Mouse (Mus musculus) kidney, embryonic 15.5 days (tissue): ENCODE measurements around the gene Ddx42. TPM values are rescaled to one million over a fixed set of nuclear protein-coding genes. Genes with fewer than 3 reads are reported as not detected.
"Not testable (repeated sequence)": the region's sequence is repeated elsewhere in the genome, so short reads cannot be mapped to it uniquely, and the experiment has no call there.

Experiments used
- ATAC-seq: fragments of 200-750 bp; cut with Nextera tagmentation; replicated peaks from 2 replicates; pipeline ENCODE4 v1.8.0; 2017; ENCODE audit warnings: moderate TSS enrichment; ENCODE audit not compliant: low FRiP score
- H3K27ac ChIP-seq: fragments of 300-500 bp; sonication (generic); 2 replicates; pipeline ENCODE4 v1.5.1; 2015; ENCODE audit warnings: mild to moderate bottlenecking, inconsistent platforms
- H3K27me3 ChIP-seq: fragments of 300-500 bp; sonication (generic); 2 replicates; pipeline ENCODE4 v1.6.1; 2015; ENCODE audit warnings: inconsistent platforms
- H3K36me3 ChIP-seq: fragments of 300-500 bp; sonication (generic); 2 replicates; pipeline ENCODE4 v1.6.1; 2015; ENCODE audit warnings: inconsistent platforms
- H3K4me1 ChIP-seq: fragments of 300-500 bp; sonication (generic); 2 replicates; pipeline ENCODE4 v1.6.1; 2015; ENCODE audit warnings: inconsistent platforms
- H3K4me2 ChIP-seq: fragments of 300-500 bp; sonication (generic); 2 replicates; pipeline ENCODE4 v1.6.1; 2015; ENCODE audit warnings: moderate library complexity, mild to moderate bottlenecking, inconsistent platforms
- H3K4me3 ChIP-seq: fragments of 300-500 bp; sonication (generic); replicated peaks from 2 replicates; pipeline ENCODE4 v1.5.1; 2015; ENCODE audit warnings: mild to moderate bottlenecking, inconsistent platforms
- H3K9ac ChIP-seq: fragments of 300-500 bp; sonication (generic); 2 replicates; pipeline ENCODE4 v1.6.1; 2015; ENCODE audit warnings: mild to moderate bottlenecking, inconsistent platforms
- H3K9me3 ChIP-seq: fragments of 300-500 bp; sonication (generic); replicated peaks from 2 replicates; pipeline ENCODE4 v1.6.1; 2016; ENCODE audit warnings: inconsistent platforms
- WGBS: fragments of 180-500 bp; shearing (Covaris S2); methylation state at CpG from one replicate; pipeline ENCODE4 v1.1.7; 2015; ENCODE audit warnings: mixed read lengths; 5-methylcytosine and 5-hydroxymethylcytosine counted together
- polyA plus RNA-seq: library from polyadenylated mRNA; unstranded; fragments of >200 nt; fragmentation: Nextera tagmentation; extraction: Ambion mirVana; gene quantifications from 2 replicates; pipeline ENCODE4 v1.2.1, GENCODE M21; 2015

Ddx42 gene
- polyA plus RNA-seq, 1 experiment from 2014 or later: 77.8 TPM

DNA sequence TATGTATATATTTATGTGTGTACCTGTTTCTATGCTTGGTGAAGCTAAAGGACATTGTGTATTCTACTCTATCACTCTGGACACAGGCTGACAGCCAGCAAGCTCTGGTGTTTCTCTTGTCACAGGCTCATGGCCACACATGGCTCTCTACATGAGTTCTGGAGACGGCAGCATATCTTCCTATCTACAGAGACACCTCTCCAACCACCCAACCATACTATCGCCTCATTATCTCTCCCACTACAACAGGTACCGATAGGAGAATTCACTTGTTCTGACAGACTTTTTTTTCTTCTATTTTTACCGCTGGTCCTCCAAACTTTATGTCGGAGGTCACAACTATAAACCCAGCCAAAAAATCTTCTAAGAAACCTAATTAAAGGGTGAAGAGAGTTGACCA lies 24.5 kb upstream of the Ddx42 start:
- WGBS: 70% methylated on average over 5 of the region's 5 CpGs
- Histone ChIP-seq H3K27ac (0 out of 2 replicates have a peak overlapping the region, but pooled peaks have one; percentile 91), H3K27me3 (no peaks in the 10 kb centered on the region), H3K9me3 (no peaks in the 10 kb centered on the region), H3K36me3 (peaks cover 10% of the 10 kb centered on the region), H3K9ac (peak overlapping the region; percentile 57; the same call in 1 of the 2 replicates), H3K4me3 (peak overlapping the region; percentile 57), H3K4me2 (peak overlapping the region; percentile 75), H3K4me1 (peaks cover 14% of the 10 kb centered on the region)
- ATAC-seq: no peak

- Histone ChIP-seq H3K4me2 (peak overlapping the region; percentile 75), H3K9ac (peak overlapping the region; percentile 57), H3K36me3 (peaks cover 16% of the 10 kb centered on the region), H3K27ac (peak overlapping the region; percentile 91), H3K9me3 (no peaks in the 10 kb centered on the region), H3K4me1 (peaks cover 14% of the 10 kb centered on the region), H3K27me3 (no peaks in the 10 kb centered on the region), H3K4me3 (peak overlapping the region; percentile 57)
- ATAC-seq: peak; percentile 71
- WGBS: 9% methylated on average over 19 of the region's 19 CpGs
These were observed 23.9 kb upstream of the Ddx42 start for GRCm38 (mm10) chr11:106192657-106193370.

DNA sequence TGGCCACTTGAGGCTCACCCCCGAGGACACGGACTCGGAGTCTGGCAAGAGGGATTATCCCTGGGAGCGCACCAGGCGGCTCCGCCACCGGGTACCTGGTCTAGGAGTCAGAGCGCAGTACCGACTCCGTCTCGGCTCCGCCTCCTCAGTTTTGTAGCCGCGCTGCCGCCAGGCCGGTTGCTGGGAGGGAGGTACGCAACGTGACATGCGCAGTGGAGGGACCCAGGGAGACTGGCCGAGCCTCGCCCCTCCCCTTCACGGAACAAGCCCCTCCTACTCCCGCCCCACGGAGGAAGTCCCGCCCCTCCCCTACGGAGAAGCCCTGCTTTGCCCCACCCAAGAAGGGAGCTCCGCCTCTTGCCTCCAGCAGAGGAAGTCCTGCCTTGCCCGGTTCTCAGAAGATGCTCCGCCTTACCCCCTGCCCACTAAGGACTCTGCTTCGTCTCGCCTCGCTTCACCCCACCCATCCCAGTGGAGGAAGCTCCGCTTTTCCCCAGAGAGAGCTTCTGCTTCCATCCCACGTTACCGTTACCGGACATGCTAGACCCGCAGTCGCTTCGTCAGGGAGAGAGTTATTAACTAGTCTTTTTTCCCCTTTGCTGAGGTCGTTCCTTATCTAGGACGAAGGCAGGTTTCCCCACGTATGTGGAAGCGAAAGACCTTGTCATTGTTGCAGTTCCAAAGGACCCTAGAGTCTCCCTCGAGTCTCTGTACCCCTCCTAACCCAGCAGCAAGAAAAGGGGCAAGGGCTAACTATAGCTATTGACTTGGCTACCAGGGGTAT lies 23.2 kb upstream of the Ddx42 start:
- Histone ChIP-seq H3K36me3 (peaks cover 24% of the 10 kb centered on the region), H3K27ac (peak overlapping the region; percentile 91), H3K27me3 (no peaks in the 10 kb centered on the region), H3K4me1 (peaks cover 14% of the 10 kb centered on the region), H3K9me3 (no peaks in the 10 kb centered on the region), H3K9ac (peak overlapping the region; percentile 57), H3K4me2 (peak overlapping the region; percentile 75), H3K4me3 (peak overlapping the region; percentile 57)
- under 1% methylated on average over 42 of the region's 44 CpGs for WGBS
- ATAC-seq: peak; percentile 97

DNA sequence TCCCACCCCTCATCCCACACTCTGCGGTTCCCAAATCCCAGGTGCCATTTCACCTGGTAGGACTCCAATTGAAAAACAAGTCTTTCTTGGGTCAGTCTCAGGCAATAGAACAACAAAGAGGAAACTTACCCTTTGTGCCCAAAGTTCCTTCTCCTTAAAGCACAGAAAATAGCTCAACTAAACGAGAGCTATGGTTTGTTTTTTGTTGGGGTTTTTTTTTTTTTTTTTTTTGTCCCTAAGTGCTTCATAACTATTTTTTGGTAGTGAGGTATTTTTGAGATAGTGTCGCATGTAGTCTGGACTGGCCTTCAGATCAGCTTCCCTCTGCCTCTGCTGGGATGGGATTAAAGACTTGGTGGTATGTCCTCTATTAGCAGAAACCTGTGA lies 22.6 kb upstream of the Ddx42 start:
- peak overlapping the region; percentile 54 for H3K9ac ChIP-seq
- WGBS: 27% methylated on average over 3 of the region's 3 CpGs
- no peaks in the 10 kb centered on the region for H3K27me3 ChIP-seq
- no peaks in the 10 kb centered on the region for H3K9me3 ChIP-seq
- ATAC-seq: no peak
- H3K4me3 ChIP-seq: peak overlapping the region; percentile 57
- H3K4me2 ChIP-seq: peak overlapping the region; percentile 75
- H3K4me1 ChIP-seq: peaks cover 14% of the 10 kb centered on the region
- peaks cover 29% of the 10 kb centered on the region for H3K36me3 ChIP-seq
- peak overlapping the region; percentile 84 for H3K27ac ChIP-seq

DNA sequence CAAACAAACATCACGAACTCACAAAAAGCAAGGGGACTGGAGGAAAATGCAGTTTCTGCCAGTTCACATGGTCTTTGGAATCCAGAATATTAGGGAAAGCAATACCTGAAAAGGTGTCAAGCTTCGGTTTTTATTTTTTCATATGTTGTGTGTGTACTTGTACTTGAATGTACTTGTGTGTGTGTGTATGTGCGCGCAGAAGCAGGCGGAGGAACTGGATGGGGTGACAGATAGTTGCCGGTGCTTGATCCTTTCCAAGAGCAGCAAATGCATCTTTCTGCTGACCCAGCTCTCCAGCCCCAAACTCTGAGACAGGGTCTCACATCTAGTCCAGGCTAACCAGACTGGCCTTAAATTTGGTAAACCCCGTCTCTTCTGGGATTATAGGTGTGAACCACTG lies 21.8 kb upstream of the Ddx42 start:
- peaks cover 14% of the 10 kb centered on the region for H3K4me1 ChIP-seq
- H3K4me3 ChIP-seq: no peak overlapping the region
- no peak overlapping the region for H3K27ac ChIP-seq
- 89% methylated on average over 7 of the region's 7 CpGs for WGBS
- no peak overlapping the region for H3K4me2 ChIP-seq
- no peaks in the 10 kb centered on the region for H3K27me3 ChIP-seq
- H3K36me3 ChIP-seq: peaks cover 34% of the 10 kb centered on the region
- no peak for ATAC-seq
- no peaks in the 10 kb centered on the region for H3K9me3 ChIP-seq
- H3K9ac ChIP-seq: no peak overlapping the region

GRCm38 (mm10) chr11:106195341-106195740 lies 21.4 kb upstream of the Ddx42 start:
- H3K4me1 ChIP-seq: peaks cover 14% of the 10 kb centered on the region
- H3K36me3 ChIP-seq: peaks cover 39% of the 10 kb centered on the region
- no peak overlapping the region for H3K27ac ChIP-seq
- H3K9ac ChIP-seq: no peak overlapping the region
- H3K9me3 ChIP-seq: no peaks in the 10 kb centered on the region
- no peak overlapping the region for H3K4me3 ChIP-seq
- no peak for ATAC-seq
- no peak overlapping the region for H3K4me2 ChIP-seq
- no peaks in the 10 kb centered on the region for H3K27me3 ChIP-seq

- H3K4me1 ChIP-seq: peaks cover 4% of the 10 kb centered on the region; the same call in 1 of the 2 replicates
- H3K27me3 ChIP-seq: no peaks in the 10 kb centered on the region
- H3K9ac ChIP-seq: no peak overlapping the region
- peaks cover 66% of the 10 kb centered on the region for H3K36me3 ChIP-seq
- no peak overlapping the region for H3K4me3 ChIP-seq
- 88% methylated on average over 4 of the region's 4 CpGs for WGBS
- ATAC-seq: no peak
- H3K27ac ChIP-seq: no peak overlapping the region
- no peak overlapping the region for H3K4me2 ChIP-seq
- H3K9me3 ChIP-seq: no peaks in the 10 kb centered on the region
These were observed 18.4 kb upstream of the Ddx42 start for GRCm38 (mm10) chr11:106198277-106198676.

GRCm38 (mm10) chr11:106199997-106200396 lies 16.7 kb upstream of the Ddx42 start:
- peaks cover 82% of the 10 kb centered on the region for H3K36me3 ChIP-seq
- not testable (repeated sequence) for H3K27me3 ChIP-seq, H3K4me2 ChIP-seq, H3K9ac ChIP-seq, H3K9me3 ChIP-seq, H3K4me1 ChIP-seq, ATAC-seq, H3K4me3 ChIP-seq, H3K27ac ChIP-seq
- WGBS: 92% methylated on average over 7 of the region's 7 CpGs

- Histone ChIP-seq H3K36me3 (peaks cover 89% of the 10 kb centered on the region), H3K27ac (no peak overlapping the region), H3K4me1 (no peaks in the 10 kb centered on the region), H3K27me3 (no peaks in the 10 kb centered on the region), H3K9ac (no peak overlapping the region), H3K9me3 (no peaks in the 10 kb centered on the region), H3K4me3 (no peak overlapping the region), H3K4me2 (no peak overlapping the region)
- ATAC-seq: no peak
- 72% methylated on average over 6 of the region's 6 CpGs for WGBS
These were observed 16.0 kb upstream of the Ddx42 start for GRCm38 (mm10) chr11:106200756-106201155.

GRCm38 (mm10) chr11:106201337-106202122 lies 15.2 kb upstream of the Ddx42 start:
- H3K9me3 ChIP-seq: no peaks in the 10 kb centered on the region
- no peak overlapping the region for H3K9ac ChIP-seq
- H3K4me2 ChIP-seq: no peak overlapping the region
- no peaks in the 10 kb centered on the region for H3K27me3 ChIP-seq
- peaks cover 94% of the 10 kb centered on the region for H3K36me3 ChIP-seq
- no peak overlapping the region for H3K27ac ChIP-seq
- H3K4me1 ChIP-seq: no peaks in the 10 kb centered on the region
- 90% methylated on average over 19 of the region's 19 CpGs for WGBS
- no peak overlapping the region for H3K4me3 ChIP-seq
- no peak for ATAC-seq

- Histone ChIP-seq H3K4me3 (no peak within 1 kb of the TSS), H3K36me3 (peaks cover 94% of the 10 kb centered on the region), H3K27me3 (no peaks in the 10 kb centered on the region), H3K4me1 (no peaks in the 10 kb centered on the region), H3K27ac (no peak within 1 kb of the TSS), H3K9ac (no peak within 1 kb of the TSS), H3K9me3 (no peaks in the 10 kb centered on the region), H3K4me2 (no peak within 1 kb of the TSS)
- 87% methylated on average over 5 of the region's 5 CpGs for WGBS
- ATAC-seq: no peak
These were observed 14.6 kb upstream of the Ddx42 start, which contains the start of gene Strada for GRCm38 (mm10) chr11:106202123-106202465. Gene Strada, minus strand, starts transcription at chr11:106202168.

GRCm38 (mm10) chr11:106212771-106213170 lies 4.0 kb upstream of the Ddx42 start:
- no peaks in the 10 kb centered on the region for H3K27me3 ChIP-seq
- peaks cover 15% of the 10 kb centered on the region for H3K4me1 ChIP-seq
- no peak overlapping the region for H3K9ac ChIP-seq
- no peak overlapping the region for H3K4me3 ChIP-seq
- WGBS: 84% methylated on average over 8 of the region's 8 CpGs
- no peak overlapping the region for H3K4me2 ChIP-seq
- no peaks in the 10 kb centered on the region for H3K9me3 ChIP-seq
- no peak overlapping the region for H3K27ac ChIP-seq
- peaks cover 55% of the 10 kb centered on the region for H3K36me3 ChIP-seq
- no peak for ATAC-seq
